Comparison of ENCODE assay signal across 15 mouse cellular contexts in the genomic region with DNA sequence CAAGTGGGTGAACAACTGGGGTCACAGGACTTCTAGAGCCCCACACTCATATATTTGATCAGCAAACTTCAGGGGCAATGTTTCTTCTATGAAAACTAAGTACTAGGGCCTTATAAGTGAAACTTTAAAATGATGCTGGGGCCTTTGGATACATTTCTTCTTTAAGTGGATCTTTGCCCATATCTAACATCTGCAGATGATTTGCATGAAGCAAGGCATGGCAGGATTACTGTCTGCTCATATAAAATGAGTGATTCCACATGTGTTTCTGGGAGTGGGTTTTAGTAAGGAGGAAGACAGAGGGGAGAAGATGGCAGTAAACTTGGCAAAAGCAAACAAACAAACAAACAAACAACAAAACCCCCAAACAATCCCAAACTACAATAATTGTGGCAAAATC.
"Had no signal": no experiment of that assay in that cellular context is flagged by ENCODE, and none has a peak within 500 bp of the region (broad histone marks: within the 10 kb centered on the region; RNA-seq: fewer than 3 reads in every experiment).

No protein-coding gene starts in this region.

- H3K36me3 ChIP-seq: neural tube, embryonic 15.5 days; stomach, embryonic 15.5 days had no signal

- H3K4me3 ChIP-seq: neural tube, embryonic 15.5 days; stomach, embryonic 15.5 days had no signal

- H3K27me3 ChIP-seq: neural tube, embryonic 15.5 days; stomach, embryonic 15.5 days had no signal

- H3K4me1 ChIP-seq: neural tube, embryonic 15.5 days; stomach, embryonic 15.5 days had no signal

- H3K9ac ChIP-seq: neural tube, embryonic 15.5 days; stomach, embryonic 15.5 days had no signal

- H3K9me3 ChIP-seq: neural tube, embryonic 15.5 days; stomach, embryonic 15.5 days had no signal

- DNase-seq: retina, postnatal 1 day; right cerebral cortex, adult 18-20 months; right cerebral cortex, postnatal 14 days; right cerebral cortex, postnatal 25 days; right cerebral cortex, postnatal 4 days; spleen, adult 18-20 months; thymus, adult 18-20 months; thymus, adult 2 months; thymus, postnatal 14 days; thymus, postnatal 25 days; thymus, postnatal 36 days; thymus, postnatal 4 days had no signal

- H3K27ac ChIP-seq: neural tube, embryonic 15.5 days; stomach, embryonic 15.5 days; stomach, postnatal 0 days had no signal

- H3K4me2 ChIP-seq: neural tube, embryonic 15.5 days; stomach, embryonic 15.5 days had no signal
